Mouse (Mus musculus) stomach, postnatal 0 days (tissue): ENCODE results near the gene Pcyt1b. TPM values are rescaled to one million over a fixed set of nuclear protein-coding genes. Genes with fewer than 3 reads are reported as not detected.

ENCODE experiments used
- ATAC-seq: fragments of 200-750 bp; cut with Nextera tagmentation; 2 replicates; pipeline ENCODE4 v1.8.0; 2017; ENCODE audit not compliant: low FRiP score, low TSS enrichment
- DNase-seq: peaks from one replicate; pipeline ENCODE4 v3.0.0-alpha.2; 2016; ENCODE audit warnings: low spot score
- H3K27ac ChIP-seq: fragments of 300-500 bp; sonication (generic); replicated peaks from 2 replicates; pipeline ENCODE4 v1.5.1; 2014; ENCODE audit warnings: mild to moderate bottlenecking, control low read depth
- H3K27me3 ChIP-seq: fragments of 300-500 bp; sonication (generic); 2 replicates; pipeline ENCODE4 v1.6.1; 2014; ENCODE audit warnings: low read length; ENCODE audit not compliant: control insufficient read depth, insufficient read depth
- H3K36me3 ChIP-seq: fragments of 300-500 bp; sonication (generic); 2 replicates; pipeline ENCODE4 v1.6.1; 2014; ENCODE audit warnings: low read length, mixed read lengths; ENCODE audit not compliant: control insufficient read depth, insufficient read depth
- H3K4me1 ChIP-seq: fragments of 300-500 bp; sonication (generic); replicated peaks from 2 replicates; pipeline ENCODE4 v1.6.1; 2014; ENCODE audit warnings: antibody characterized with exemption; ENCODE audit not compliant: control insufficient read depth, insufficient read depth
- H3K4me2 ChIP-seq: fragments of 300-500 bp; sonication (generic); replicated peaks from 2 replicates; pipeline ENCODE4 v1.6.1; 2014; ENCODE audit warnings: low read depth, mild to moderate bottlenecking, control low read depth, moderate library complexity
- H3K4me3 ChIP-seq: fragments of 300-500 bp; sonication (generic); 2 replicates; pipeline ENCODE4 v1.5.1; 2014; ENCODE audit warnings: low read depth, low read length, control low read depth
- H3K9ac ChIP-seq: fragments of 300-500 bp; sonication (generic); 2 replicates; pipeline ENCODE4 v1.6.1; 2014; ENCODE audit warnings: mild to moderate bottlenecking, low read length, control low read depth, mixed read lengths
- H3K9me3 ChIP-seq: fragments of 300-500 bp; sonication (generic); 2 replicates; pipeline ENCODE4 v1.6.1; 2016; ENCODE audit warnings: low read length; ENCODE audit not compliant: control insufficient read depth
- CTCF ChIP-seq: IDR thresholded peaks from 2 replicates; pipeline ENCODE4 v1.5.1; 2016; ENCODE audit warnings: antibody characterized with exemption, low read depth, mild to moderate bottlenecking, moderate library complexity
- EP300 ChIP-seq: optimal IDR thresholded peaks from 2 replicates; pipeline ENCODE3; 2016; ENCODE audit warnings: antibody characterized with exemption
- WGBS: fragments of 180-500 bp; shearing (Covaris S2); extraction: QIAGEN DNeasy Blood & Tissue Kit; methylation state at CpG from one replicate; pipeline ENCODE4 v1.1.7; 2014; 5-methylcytosine and 5-hydroxymethylcytosine counted together
- polyA plus RNA-seq: library from polyadenylated mRNA; unstranded; fragments of >200 nt; fragmentation: Nextera tagmentation; extraction: Ambion mirVana; gene quantifications from 2 replicates; pipeline ENCODE4 v1.2.1, GENCODE M21; 2015

Pcyt1b gene
- 1.1 and 1.5 TPM in 2 replicates for polyA plus RNA-seq

DNA sequence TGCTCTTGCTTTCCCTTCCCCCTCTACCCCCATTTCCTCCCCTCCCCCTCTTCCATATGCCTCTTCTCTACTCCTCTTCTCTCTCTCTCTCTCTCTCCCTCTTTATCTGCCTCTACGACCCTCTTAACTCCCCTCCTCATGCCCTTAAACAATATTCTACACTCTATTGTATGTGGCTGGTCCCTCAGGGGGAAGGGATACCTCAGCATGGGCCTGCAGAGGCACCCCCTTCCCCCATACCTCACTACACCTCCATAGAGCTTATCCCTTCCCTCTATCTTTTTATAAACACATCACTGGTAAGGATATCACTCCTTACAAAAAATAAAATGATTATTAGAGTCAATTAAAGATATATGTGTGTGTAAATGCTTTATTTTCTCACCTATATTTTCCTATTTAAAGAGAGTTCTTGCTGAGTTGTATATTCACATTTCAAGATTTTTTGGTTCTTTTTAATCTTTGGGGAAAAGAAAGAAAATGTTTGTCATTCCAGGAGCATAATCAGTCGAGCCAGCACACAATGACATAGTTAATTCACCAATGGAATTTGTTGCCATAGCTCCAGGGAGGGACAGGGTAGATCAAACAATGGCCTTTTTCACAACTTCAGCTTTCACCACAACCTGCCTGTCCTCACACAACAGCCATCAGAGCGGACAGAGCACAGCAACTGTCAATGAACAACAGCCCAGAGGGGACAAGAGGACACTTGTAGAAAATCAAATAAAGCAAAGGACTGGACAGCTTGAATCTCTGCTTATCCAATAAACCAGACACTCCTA is at the start of gene Pcyt1b:
Pcyt1b (plus strand) TSS at position 646 of the 785 bp plus-strand sequence.
- 26% methylated on average over 3 of the region's 3 CpGs for WGBS
- Histone ChIP-seq H3K4me2 (no peak within 1 kb of the TSS), H3K4me3 (no peak within 1 kb of the TSS), H3K27ac (no peak within 1 kb of the TSS), H3K9me3 (no peaks in the 10 kb centered on the region), H3K36me3 (no peaks in the 10 kb centered on the region), H3K4me1 (no peaks in the 10 kb centered on the region), H3K9ac (no peak within 1 kb of the TSS), H3K27me3 (no peaks in the 10 kb centered on the region)
- no peak for ATAC-seq
- TF ChIP-seq CTCF, result no peak
- no peak for TF ChIP-seq EP300
- no peak for DNase-seq

DNA sequence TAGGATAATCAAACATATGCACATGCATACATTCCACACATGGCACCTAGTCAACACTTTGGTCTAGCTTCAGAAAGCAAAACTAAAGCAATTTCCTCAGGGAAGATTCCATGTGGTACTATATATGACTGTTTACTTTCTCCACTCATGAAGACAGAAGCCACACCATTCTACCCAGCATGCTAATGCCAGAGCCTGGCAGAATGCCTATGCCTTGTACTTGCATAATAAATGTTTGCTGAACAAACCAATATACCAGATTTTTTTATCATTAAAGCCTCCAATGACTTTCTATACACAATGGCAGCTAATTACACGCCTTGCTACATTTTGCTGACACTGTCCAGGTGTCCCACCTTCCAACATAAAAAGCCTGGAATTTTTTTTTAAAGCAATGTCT is 24.4 kb upstream of the Pcyt1b start:
- WGBS, result 56% methylated on average over 1 of the region's 1 CpGs
- H3K4me3 ChIP-seq, result no peak overlapping the region
- H3K9ac ChIP-seq, result no peak overlapping the region
- no peak overlapping the region for H3K4me2 ChIP-seq
- H3K4me1 ChIP-seq, result no peaks in the 10 kb centered on the region
- no peak overlapping the region for H3K27ac ChIP-seq
- ATAC-seq (no peak), DNase-seq (peak; percentile 13)
- no peaks in the 10 kb centered on the region for H3K27me3 ChIP-seq
- no peak for TF ChIP-seq CTCF
- TF ChIP-seq EP300, result no peak
- H3K36me3 ChIP-seq, result no peaks in the 10 kb centered on the region
- H3K9me3 ChIP-seq, result no peaks in the 10 kb centered on the region

DNA sequence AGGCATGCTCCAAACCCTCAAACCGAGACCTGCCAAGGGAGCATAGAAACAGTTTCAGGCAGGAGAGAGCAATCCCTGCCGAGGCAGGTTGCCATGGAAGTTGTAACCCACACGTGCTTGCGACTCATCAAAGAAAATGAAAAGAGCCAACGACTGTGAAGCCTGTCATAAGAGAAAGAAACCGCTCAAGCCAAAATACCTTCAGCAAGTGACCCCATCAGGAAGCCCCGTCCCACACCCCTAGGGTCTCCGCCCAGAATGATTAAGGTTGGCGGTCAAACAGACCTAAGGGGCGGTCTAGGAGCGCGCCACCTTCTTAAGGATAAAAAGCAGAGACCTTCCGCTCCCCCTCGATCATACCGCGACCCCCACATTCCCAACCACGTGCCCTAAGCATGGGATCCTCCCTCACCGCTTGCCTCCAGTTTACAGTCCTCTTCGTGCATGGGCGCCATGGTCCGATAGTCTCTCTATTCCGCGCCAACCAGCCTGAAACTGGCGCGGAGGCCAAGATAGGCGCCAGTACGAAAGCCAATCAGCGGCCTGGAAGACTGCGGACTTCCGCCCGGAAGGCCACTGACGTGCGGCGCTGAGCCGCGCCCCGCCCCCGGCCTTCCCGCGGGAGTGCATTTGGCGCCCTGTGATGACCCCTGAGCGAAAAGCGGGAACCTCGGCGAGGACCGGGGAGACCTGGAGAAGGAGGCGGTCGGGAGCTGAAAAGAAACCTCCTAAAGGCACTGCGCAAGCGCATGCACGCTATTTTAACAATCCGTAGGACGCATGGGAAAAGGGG is 22.8 kb upstream of the Pcyt1b start, which contains the start of gene Pola1:
Pola1 (minus strand) TSS at position 499 of the 793 bp plus-strand sequence.
- Histone ChIP-seq H3K27me3 (no peaks in the 10 kb centered on the region), H3K27ac (peak within 1 kb of the TSS; percentile 40; the same call in 1 of the 2 replicates), H3K36me3 (no peaks in the 10 kb centered on the region), H3K4me2 (peak within 1 kb of the TSS; percentile 59), H3K4me1 (no peaks in the 10 kb centered on the region), H3K9me3 (no peaks in the 10 kb centered on the region), H3K4me3 (peak within 1 kb of the TSS; percentile 55), H3K9ac (peak within 1 kb of the TSS; percentile 61)
- 16% methylated on average over 53 of the region's 53 CpGs for WGBS
- peak; percentile 86 for DNase-seq
- TF ChIP-seq EP300 (no peak), CTCF (no peak)
- peak; percentile 99 for ATAC-seq

GRCm38 (mm10) chrX:93634861-93635375 is 19.7 kb upstream of the Pcyt1b start:
- no peaks in the 10 kb centered on the region for H3K4me1 ChIP-seq
- H3K9me3 ChIP-seq, result no peaks in the 10 kb centered on the region
- H3K4me3 ChIP-seq, result no peak overlapping the region
- H3K36me3 ChIP-seq, result no peaks in the 10 kb centered on the region
- ATAC-seq (no peak), DNase-seq (no peak)
- TF ChIP-seq CTCF (no peak), EP300 (no peak)
- 62% methylated on average over 2 of the region's 2 CpGs for WGBS
- H3K4me2 ChIP-seq, result no peak overlapping the region
- no peaks in the 10 kb centered on the region for H3K27me3 ChIP-seq
- no peak overlapping the region for H3K27ac ChIP-seq
- no peak overlapping the region for H3K9ac ChIP-seq

DNA sequence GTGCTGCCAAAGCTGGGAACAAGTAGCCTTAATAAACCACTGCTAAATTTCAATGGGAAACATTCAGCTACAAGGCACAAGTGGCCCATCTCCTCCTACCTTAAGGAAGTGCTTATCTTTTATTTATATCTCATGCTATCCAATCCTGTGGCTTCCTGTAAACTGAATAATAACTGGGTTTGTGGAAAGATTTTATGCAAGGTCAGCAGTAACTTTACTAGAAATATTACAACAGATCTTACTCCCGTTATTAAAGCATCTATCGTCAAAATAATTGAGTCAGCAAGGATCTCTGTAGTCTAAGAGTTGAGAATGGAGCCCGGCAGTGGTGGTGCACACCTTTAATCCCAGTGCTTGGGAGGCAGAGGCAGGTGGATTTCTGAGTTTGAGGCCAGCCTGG is 11.1 kb upstream of the Pcyt1b start:
- H3K4me2 ChIP-seq, result no peak overlapping the region
- no peak overlapping the region for H3K27ac ChIP-seq
- H3K4me3 ChIP-seq, result no peak overlapping the region
- H3K36me3 ChIP-seq, result no peaks in the 10 kb centered on the region
- ATAC-seq, result no peak
- TF ChIP-seq EP300, result no peak
- no peak for TF ChIP-seq CTCF
- H3K9ac ChIP-seq, result no peak overlapping the region
- no peaks in the 10 kb centered on the region for H3K9me3 ChIP-seq
- H3K4me1 ChIP-seq, result no peaks in the 10 kb centered on the region
- no peaks in the 10 kb centered on the region for H3K27me3 ChIP-seq
- no peak for DNase-seq
- 81% methylated on average over 3 of the region's 3 CpGs for WGBS
